In the genomic region with DNA sequence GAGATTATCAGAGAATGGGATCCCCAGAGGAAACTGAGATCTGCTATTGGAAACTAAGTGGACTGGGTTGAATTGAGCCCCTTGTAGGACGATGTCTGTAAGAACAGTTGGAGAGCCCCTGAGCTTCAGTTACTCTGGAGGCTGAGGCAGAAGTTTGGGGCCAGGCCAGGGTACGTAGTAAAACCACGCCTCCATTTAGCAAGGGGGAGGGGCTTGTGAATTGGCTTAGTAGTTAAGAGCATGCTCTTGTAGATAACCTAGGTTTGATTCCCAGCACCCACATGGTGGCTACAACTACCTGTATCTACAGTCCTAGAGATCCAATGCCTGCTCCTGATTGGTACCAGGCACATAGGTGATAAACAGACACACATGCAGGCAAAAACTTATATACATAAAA, we compare ENCODE assay signal across 22 mouse cellular contexts.
DNase-seq lines count a peak whose midpoint lies in the region; ATAC-seq and TF ChIP-seq lines count a peak whose summit lies in the region.
"Had no signal": no experiment of that assay in that cellular context is flagged by ENCODE, and none has a peak within 500 bp of the region (broad histone marks: within the 10 kb centered on the region; RNA-seq: fewer than 3 reads in every experiment).

No protein-coding gene starts in this region.

- WGBS in hindbrain, embryonic 11.5 days, result 49% methylated on average over 3 of the region's 3 CpGs
- WGBS in hindbrain, embryonic 14.5 days, result 27% methylated on average over 3 of the region's 3 CpGs
- 55% methylated on average over 3 of the region's 3 CpGs for WGBS in kidney, embryonic 14.5 days

- no peak for TF ChIP-seq RAD21 in MEL (IDR thresholded peaks at IDR 0.05; ENCODE audit: low read depth, low read length)

- no peak for TF ChIP-seq CTCF in MEL (IDR thresholded peaks at IDR 0.05 in 2 of 3, conservative IDR thresholded peaks at IDR 0.05 in 1 of 3; ENCODE audit: control insufficient read depth in 1 of 3, insufficient read depth in 1 of 3, low read depth in 2 of 3, low read length in 3 of 3, poor library complexity in 1 of 3, severe bottlenecking in 1 of 3)
- TF ChIP-seq CTCF in brain, embryonic 14.5 days (IDR thresholded peaks at IDR 0.05; ENCODE audit: borderline replicate concordance, extremely low read depth, insufficient read depth, insufficient read length), result no peak

- TF ChIP-seq POLR2A in MEL (IDR thresholded peaks at IDR 0.05; ENCODE audit: control insufficient read depth in 1 of 2, insufficient read depth in 1 of 2, low read depth in 1 of 2, low read length in 2 of 2, poor library complexity in 1 of 2), result no peak
- no peak for TF ChIP-seq POLR2A in brain, embryonic 14.5 days (IDR thresholded peaks at IDR 0.05; ENCODE audit: borderline replicate concordance, extremely low read depth, insufficient read depth, insufficient read length, poor library complexity, severe bottlenecking)

- TF ChIP-seq EP300 in MEL (IDR thresholded peaks at IDR 0.05; ENCODE audit: low read depth in 1 of 2, low read length in 2 of 2), result no peak

- no peaks in the 10 kb centered on the region for H3K4me1 ChIP-seq in hindbrain, embryonic 11.5 days (replicated peaks; ENCODE audit: control insufficient read depth, insufficient read depth, low read length)
- H3K4me1 ChIP-seq in hindbrain, embryonic 14.5 days (replicated peaks; ENCODE audit: control insufficient read depth, insufficient read depth, low read length), result no peaks in the 10 kb centered on the region
- H3K4me1 ChIP-seq in MEL (ENCODE audit: control insufficient read depth in 1 of 2, insufficient read depth in 2 of 2, low read length in 2 of 2), result no peaks in the 10 kb centered on the region; a peak in 1 of 4 replicates
- no peaks in the 10 kb centered on the region for H3K4me1 ChIP-seq in kidney, embryonic 14.5 days (ENCODE audit: control insufficient read depth, insufficient read depth, low read length)
- H3K4me1 ChIP-seq: forebrain, embryonic 12.5 days; hindbrain, embryonic 12.5 days had no signal

- ATAC-seq in hindbrain, embryonic 11.5 days (ENCODE audit: low FRiP score), result no peak
- no peak for ATAC-seq in hindbrain, embryonic 14.5 days (ENCODE audit: low FRiP score)
- no peak for ATAC-seq in kidney, embryonic 14.5 days (ENCODE audit: low FRiP score, low TSS enrichment)
- ATAC-seq: activated CD4-positive, CD25-positive, alpha-beta regulatory T cell, adult 4 months; CD4-positive, CD25-positive, alpha-beta regulatory T cell, adult 4 months; forebrain, postnatal 0 days; hindbrain, postnatal 0 days had no signal

- H3K4me2 ChIP-seq in hindbrain, embryonic 11.5 days (replicated peaks; ENCODE audit: low read depth, low read length), result no peak overlapping the region
- no peak overlapping the region for H3K4me2 ChIP-seq in hindbrain, embryonic 14.5 days (replicated peaks)
- no peak overlapping the region for H3K4me2 ChIP-seq in kidney, embryonic 14.5 days (replicated peaks; ENCODE audit: low read depth, low read length)
- H3K4me2 ChIP-seq: embryonic facial prominence, embryonic 13.5 days; forebrain, embryonic 12.5 days; heart, embryonic 13.5 days; hindbrain, embryonic 12.5 days had no signal

- H3K27me3 ChIP-seq in hindbrain, embryonic 11.5 days (ENCODE audit: control insufficient read depth, insufficient read depth, low read length), result no peaks in the 10 kb centered on the region
- H3K27me3 ChIP-seq in hindbrain, embryonic 14.5 days (ENCODE audit: control insufficient read depth, insufficient read depth, low read length), result no peaks in the 10 kb centered on the region
- H3K27me3 ChIP-seq in MEL (ENCODE audit: control insufficient read depth in 1 of 2, insufficient read depth in 2 of 2, low read length in 2 of 2), result peaks cover 0 to 3% of the 10 kb centered on the region in 2 experiments; a peak in 3 of 4 replicates
- no peaks in the 10 kb centered on the region for H3K27me3 ChIP-seq in kidney, embryonic 14.5 days (ENCODE audit: control insufficient read depth, insufficient read depth, low read length)
- H3K27me3 ChIP-seq: embryonic facial prominence, embryonic 13.5 days; forebrain, embryonic 12.5 days; heart, embryonic 13.5 days; hindbrain, embryonic 12.5 days had no signal

- DNase-seq in hindbrain, embryonic 11.5 days (ENCODE audit: low spot score), result peak; percentile 6
- no peak for DNase-seq in hindbrain, embryonic 14.5 days (ENCODE audit: low spot score)
- DNase-seq in A20 (ENCODE audit: low read depth, low spot score), result peak; percentile 32
- DNase-seq in MEL (ENCODE audit: low read depth, low spot score), result peak; percentile 76
- DNase-seq in brain, embryonic 14.5 days (ENCODE audit: low read depth), result peak; percentile 19
- DNase-seq in urinary bladder, postnatal 4 days (ENCODE audit: low spot score in 2 of 2), result no peak
- DNase-seq in ovary, postnatal 36 days (ENCODE audit: low spot score), result no peak
- DNase-seq: adrenal gland, postnatal 14 days; cerebellum, adult 18-20 months; forebrain, postnatal 0 days; gastrocnemius, postnatal 36 days; heart, adult 11 months; heart, postnatal 36 days; kidney, adult 11 months had no signal

- H3K9me3 ChIP-seq in hindbrain, embryonic 11.5 days (ENCODE audit: control insufficient read depth, low read length), result no peaks in the 10 kb centered on the region
- H3K9me3 ChIP-seq in hindbrain, embryonic 14.5 days (ENCODE audit: control insufficient read depth, low read length), result no peaks in the 10 kb centered on the region
- H3K9me3 ChIP-seq in MEL (replicated peaks; ENCODE audit: insufficient read depth, low read length), result no peaks in the 10 kb centered on the region
- H3K9me3 ChIP-seq in kidney, embryonic 14.5 days (ENCODE audit: control insufficient read depth, low read length), result no peaks in the 10 kb centered on the region
- H3K9me3 ChIP-seq: embryonic facial prominence, embryonic 13.5 days; forebrain, embryonic 12.5 days; heart, embryonic 13.5 days; hindbrain, embryonic 12.5 days had no signal

- no peaks in the 10 kb centered on the region for H3K79me2 ChIP-seq in MEL (ENCODE audit: control insufficient read depth, insufficient read depth, low read length, poor library complexity)

- H3K9ac ChIP-seq in hindbrain, embryonic 11.5 days (ENCODE audit: low read depth, low read length), result no peak overlapping the region
- H3K9ac ChIP-seq in hindbrain, embryonic 14.5 days, result no peak overlapping the region
- H3K9ac ChIP-seq in MEL (ENCODE audit: control insufficient read depth, low read depth, low read length, poor library complexity, severe bottlenecking), result no peak overlapping the region
- no peak overlapping the region for H3K9ac ChIP-seq in kidney, embryonic 14.5 days (ENCODE audit: low read depth, low read length)
- H3K9ac ChIP-seq: embryonic facial prominence, embryonic 13.5 days; forebrain, embryonic 12.5 days; forebrain, postnatal 0 days; heart, embryonic 13.5 days; hindbrain, embryonic 12.5 days had no signal

- H3K36me3 ChIP-seq in hindbrain, embryonic 11.5 days (ENCODE audit: control insufficient read depth, insufficient read depth, low read length), result no peaks in the 10 kb centered on the region
- no peaks in the 10 kb centered on the region for H3K36me3 ChIP-seq in hindbrain, embryonic 14.5 days (replicated peaks; ENCODE audit: control insufficient read depth, insufficient read depth)
- no peaks in the 10 kb centered on the region for H3K36me3 ChIP-seq in MEL (ENCODE audit: control insufficient read depth in 1 of 2, insufficient read depth in 2 of 2, low read length in 2 of 2)
- H3K36me3 ChIP-seq in kidney, embryonic 14.5 days (ENCODE audit: control insufficient read depth, insufficient read depth, low read length), result no peaks in the 10 kb centered on the region
- H3K36me3 ChIP-seq: embryonic facial prominence, embryonic 13.5 days; forebrain, embryonic 12.5 days; heart, embryonic 13.5 days; hindbrain, embryonic 12.5 days had no signal

- H3K27ac ChIP-seq in hindbrain, embryonic 11.5 days (ENCODE audit: low read depth, low read length), result no peak overlapping the region
- H3K27ac ChIP-seq in hindbrain, embryonic 14.5 days, result no peak overlapping the region
- H3K27ac ChIP-seq in MEL (ENCODE audit: control insufficient read depth, low read depth, low read length), result no peak overlapping the region
- H3K27ac ChIP-seq in kidney, embryonic 14.5 days (ENCODE audit: low read depth, low read length), result no peak overlapping the region
- H3K27ac ChIP-seq: embryonic facial prominence, embryonic 13.5 days; forebrain, embryonic 12.5 days; heart, embryonic 13.5 days; hindbrain, embryonic 12.5 days; hindbrain, postnatal 0 days had no signal

- H3K4me3 ChIP-seq in hindbrain, embryonic 11.5 days (ENCODE audit: low read depth, low read length), result no peak overlapping the region
- no peak overlapping the region for H3K4me3 ChIP-seq in hindbrain, embryonic 14.5 days (replicated peaks; ENCODE audit: low read length)
- no peak overlapping the region for H3K4me3 ChIP-seq in MEL (ENCODE audit: control insufficient read depth in 1 of 2, insufficient read depth in 1 of 2, low read depth in 2 of 2, low read length in 2 of 2)
- H3K4me3 ChIP-seq in kidney, embryonic 14.5 days (ENCODE audit: low read length), result no peak overlapping the region
- H3K4me3 ChIP-seq: embryonic facial prominence, embryonic 13.5 days; forebrain, embryonic 12.5 days; heart, embryonic 13.5 days; hindbrain, embryonic 12.5 days had no signal

TF ChIP-seq in MEL, 35 proteins besides CTCF, POLR2A, EP300 and RAD21:
- TF ChIP-seq UBTF (IDR thresholded peaks at IDR 0.05; ENCODE audit: borderline replicate concordance, insufficient read depth, low read depth, low read length) (no peak), SIN3A (IDR thresholded peaks at IDR 0.05; ENCODE audit: low read length) (no peak), NELFE (IDR thresholded peaks at IDR 0.05; ENCODE audit: low read depth, low read length) (no peak), ZNF384 (IDR thresholded peaks at IDR 0.05; ENCODE audit: low read depth, low read length) (no peak), GATA1 (IDR thresholded peaks at IDR 0.05; ENCODE audit: low read depth, low read length) (no peak), MYB (IDR thresholded peaks at IDR 0.05; ENCODE audit: low read depth, low read length) (no peak), MXI1 (IDR thresholded peaks at IDR 0.05; ENCODE audit: low read depth, low read length) (no peak), NRF1 (IDR thresholded peaks at IDR 0.05; ENCODE audit: insufficient read depth, low read depth, low read length, poor library complexity, severe bottlenecking) (no peak), MAX (IDR thresholded peaks at IDR 0.05; ENCODE audit: low read length) (no peak), MAFK (IDR thresholded peaks at IDR 0.05; ENCODE audit: borderline replicate concordance, low read depth, low read length) (no peak)

Comparison
In these comparisons a context has a peak if more than half of its experiments do, and no peak if none do; other contexts are left out.
1. DNase-seq: peak in hindbrain, embryonic 11.5 days (single experiment), A20 (single experiment), MEL (single experiment) and brain, embryonic 14.5 days (single experiment); none in hindbrain, embryonic 14.5 days (single experiment), urinary bladder, postnatal 4 days (0 of 2) and ovary, postnatal 36 days (single experiment).